Mouse (Mus musculus) erythroblast, embryonic 14.5 days (primary cell): ENCODE results near the gene Helt.

Experiments used
- GATA1 ChIP-seq: IDR thresholded peaks from 2 replicates; pipeline ENCODE4 v1.6.1; 2012; ENCODE audit warnings: low read length, inconsistent platforms, mixed read lengths
- TAL1 ChIP-seq: IDR thresholded peaks from 3 replicates; pipeline ENCODE4 v1.6.1; 2012; ENCODE audit warnings: low read length, inconsistent platforms, mixed read lengths

GRCm38 (mm10) chr8:46246346-46246745 lies 48.1 kb downstream of the Helt start:
- TF ChIP-seq TAL1: no peak
- no peak for TF ChIP-seq GATA1
